Mouse (Mus musculus) E14TG2a.4 (cell line): ENCODE data around the gene Cpm.

ENCODE experiments used
- H3K27me3 ChIP-seq: 2 replicates; pipeline ENCODE4 v1.6.1; 2014; ENCODE audit warnings: low read length, control low read depth; ENCODE audit not compliant: insufficient read depth
- H3K36me3 ChIP-seq: 2 replicates; pipeline ENCODE4 v1.6.1; 2014; ENCODE audit warnings: low read length, control low read depth; ENCODE audit not compliant: insufficient read depth
- H3K4me1 ChIP-seq: replicated peaks from 2 replicates; pipeline ENCODE4 v1.6.1; 2014; ENCODE audit warnings: low read depth, low read length, control low read depth
- H3K4me3 ChIP-seq: replicated peaks from 2 replicates; pipeline ENCODE4 v1.5.1; 2014; ENCODE audit warnings: mild to moderate bottlenecking, low read length
- H3K9me3 ChIP-seq: 2 replicates; pipeline ENCODE4 v1.6.1; 2014; ENCODE audit warnings: low read length, control low read depth
- CTCF ChIP-seq: conservative IDR thresholded peaks from 2 replicates; pipeline ENCODE4 v1.5.1; 2014; ENCODE audit warnings: low read length
- NANOG ChIP-seq: IDR thresholded peaks from 2 replicates; pipeline ENCODE4 v1.6.1; 2014; ENCODE audit warnings: borderline replicate concordance, low read length, mixed read lengths
- POU5F1 ChIP-seq: IDR thresholded peaks from 2 replicates; pipeline ENCODE4 v1.6.1; 2014; ENCODE audit warnings: low read length, borderline replicate concordance

The Cpm gene

GRCm38 (mm10) chr10:117708856-117709255 is 79.6 kb downstream of the Cpm start:
- H3K4me3 ChIP-seq = peak overlapping the region; percentile 98
- no peaks in the 10 kb centered on the region for H3K9me3 ChIP-seq
- peaks cover 77% of the 10 kb centered on the region for H3K4me1 ChIP-seq
- H3K36me3 ChIP-seq = peaks cover 51% of the 10 kb centered on the region
- H3K27me3 ChIP-seq = no peaks in the 10 kb centered on the region
- no peak for TF ChIP-seq CTCF
- TF ChIP-seq POU5F1 = no peak
- TF ChIP-seq NANOG = no peak

- Histone ChIP-seq H3K36me3 (peaks cover 46% of the 10 kb centered on the region), H3K4me1 (peaks cover 78% of the 10 kb centered on the region), H3K27me3 (no peaks in the 10 kb centered on the region), H3K9me3 (no peaks in the 10 kb centered on the region), H3K4me3 (peak overlapping the region; percentile 98)
- TF ChIP-seq NANOG = no peak
- TF ChIP-seq POU5F1 = no peak
- TF ChIP-seq CTCF = no peak
These were observed 80.1 kb downstream of the Cpm start for GRCm38 (mm10) chr10:117709326-117709830.

GRCm38 (mm10) chr10:117709930-117710603 is 80.8 kb downstream of the Cpm start:
- no peaks in the 10 kb centered on the region for H3K9me3 ChIP-seq
- H3K36me3 ChIP-seq = peaks cover 39% of the 10 kb centered on the region
- H3K27me3 ChIP-seq = no peaks in the 10 kb centered on the region
- TF ChIP-seq NANOG (no peak), POU5F1 (no peak), CTCF (no peak)
- H3K4me1 ChIP-seq = peaks cover 79% of the 10 kb centered on the region
- H3K4me3 ChIP-seq = peak overlapping the region; percentile 98

- Histone ChIP-seq H3K9me3 (no peaks in the 10 kb centered on the region), H3K4me3 (peak within 1 kb of the TSS; percentile 98), H3K27me3 (no peaks in the 10 kb centered on the region), H3K4me1 (peaks cover 77% of the 10 kb centered on the region), H3K36me3 (peaks cover 33% of the 10 kb centered on the region)
- no peak for TF ChIP-seq POU5F1
- TF ChIP-seq CTCF = 0 out of 2 replicates have a peak, but pooled peaks have one; percentile 11
- no peak for TF ChIP-seq NANOG
These were observed 81.4 kb downstream of the Cpm start, which contains the start of gene Mdm2 for GRCm38 (mm10) chr10:117710604-117711141. Gene Mdm2, minus strand, starts transcription at chr10:117710758.

GRCm38 (mm10) chr10:117711408-117711807 is 82.1 kb downstream of the Cpm start:
- Histone ChIP-seq H3K27me3 (no peaks in the 10 kb centered on the region), H3K9me3 (no peaks in the 10 kb centered on the region), H3K36me3 (peaks cover 26% of the 10 kb centered on the region), H3K4me3 (peak overlapping the region; percentile 98), H3K4me1 (peaks cover 78% of the 10 kb centered on the region)
- TF ChIP-seq NANOG = no peak
- TF ChIP-seq CTCF = no peak
- TF ChIP-seq POU5F1 = no peak

- Histone ChIP-seq H3K36me3 (peaks cover 18% of the 10 kb centered on the region), H3K27me3 (no peaks in the 10 kb centered on the region), H3K9me3 (no peaks in the 10 kb centered on the region), H3K4me3 (peak overlapping the region; percentile 98), H3K4me1 (peaks cover 77% of the 10 kb centered on the region)
- TF ChIP-seq POU5F1 (no peak), NANOG (no peak), CTCF (no peak)
These were observed 83.0 kb downstream of the Cpm start for GRCm38 (mm10) chr10:117712191-117712754.

GRCm38 (mm10) chr10:117712871-117713270 is 83.6 kb downstream of the Cpm start:
- TF ChIP-seq CTCF = no peak
- no peak for TF ChIP-seq NANOG
- no peak for TF ChIP-seq POU5F1
- H3K4me3 ChIP-seq = no peak overlapping the region
- no peaks in the 10 kb centered on the region for H3K9me3 ChIP-seq
- H3K27me3 ChIP-seq = no peaks in the 10 kb centered on the region
- H3K36me3 ChIP-seq = peaks cover 12% of the 10 kb centered on the region
- peaks cover 77% of the 10 kb centered on the region for H3K4me1 ChIP-seq

- Histone ChIP-seq H3K9me3 (no peaks in the 10 kb centered on the region), H3K4me1 (peaks cover 78% of the 10 kb centered on the region), H3K27me3 (no peaks in the 10 kb centered on the region), H3K4me3 (no peak overlapping the region), H3K36me3 (peaks cover 8% of the 10 kb centered on the region)
- TF ChIP-seq POU5F1 (no peak), CTCF (no peak), NANOG (no peak)
These were observed 84.2 kb downstream of the Cpm start for GRCm38 (mm10) chr10:117713466-117713865.
